Mouse (Mus musculus) midbrain, embryonic 14.5 days (tissue): ENCODE results near the gene Gm9507. TPM values are rescaled to one million over a fixed set of nuclear protein-coding genes. Genes with fewer than 3 reads are reported as not detected.
"Not testable (repeated sequence)": the region's sequence is repeated elsewhere in the genome, so short reads cannot be mapped to it uniquely, and the experiment has no call there.

ENCODE experiments used
- ATAC-seq: fragments of 200-750 bp; cut with Nextera tagmentation; 2 replicates; pipeline ENCODE4 v1.8.0; 2017; ENCODE audit warnings: moderate number of reproducible peaks, moderate library complexity; ENCODE audit not compliant: low FRiP score, low TSS enrichment
- DNase-seq: peaks from one replicate; pipeline ENCODE4 v3.0.0-alpha.2; 2015
- H3K27ac ChIP-seq: fragments of 300-500 bp; sonication (generic); replicated peaks from 2 replicates; pipeline ENCODE4 v1.5.1; 2014; ENCODE audit warnings: mild to moderate bottlenecking, low read depth, low read length, moderate library complexity
- H3K27me3 ChIP-seq: fragments of 300-500 bp; sonication (generic); 2 replicates; pipeline ENCODE4 v1.6.1; 2014; ENCODE audit warnings: low read length, control low read depth, mixed read lengths; ENCODE audit not compliant: control insufficient read depth, insufficient read depth
- H3K36me3 ChIP-seq: fragments of 300-500 bp; sonication (generic); 2 replicates; pipeline ENCODE4 v1.6.1; 2014; ENCODE audit warnings: low read length, control low read depth; ENCODE audit not compliant: control insufficient read depth, insufficient read depth
- H3K4me1 ChIP-seq: fragments of 300-500 bp; sonication (generic); 2 replicates; pipeline ENCODE4 v1.6.1; 2014; ENCODE audit warnings: mild to moderate bottlenecking, antibody characterized with exemption, low read length, control low read depth; ENCODE audit not compliant: control insufficient read depth, insufficient read depth
- H3K4me2 ChIP-seq: fragments of 300-500 bp; sonication (generic); 2 replicates; pipeline ENCODE4 v1.6.1; 2014; ENCODE audit warnings: mild to moderate bottlenecking, low read length, moderate library complexity
- H3K4me3 ChIP-seq: fragments of 300-500 bp; sonication (generic); replicated peaks from 2 replicates; pipeline ENCODE4 v1.5.1; 2014; ENCODE audit warnings: low read depth, low read length
- H3K9ac ChIP-seq: fragments of 300-500 bp; sonication (generic); replicated peaks from 2 replicates; pipeline ENCODE4 v1.6.1; 2014; ENCODE audit warnings: mild to moderate bottlenecking, low read length, moderate library complexity
- H3K9me3 ChIP-seq: fragments of 300-500 bp; sonication (generic); 2 replicates; pipeline ENCODE4 v1.6.1; 2016; ENCODE audit warnings: low read length, control low read depth, mixed read lengths; ENCODE audit not compliant: control insufficient read depth
- WGBS: fragments of 180-500 bp; shearing (Covaris S2); extraction: QIAGEN DNeasy Blood & Tissue Kit; methylation state at CpG from one replicate; pipeline ENCODE4 v1.1.7; 2014; 5-methylcytosine and 5-hydroxymethylcytosine counted together
- polyA plus RNA-seq: library from polyadenylated mRNA; unstranded; fragments of >200 nt; fragmentation: Nextera tagmentation; extraction: Ambion mirVana; gene quantifications from 2 replicates; pipeline ENCODE4 v1.2.1, GENCODE M21; 2014

The Gm9507 gene
- polyA plus RNA-seq, 1 experiment from 2014 or later = not detected

- no peaks in the 10 kb centered on the region for H3K27me3 ChIP-seq
- no peaks in the 10 kb centered on the region for H3K9me3 ChIP-seq
- ATAC-seq (peak; percentile 37; the same call in 1 of the 2 replicates), DNase-seq (no peak)
- WGBS = 97% methylated on average over 4 of the region's 4 CpGs
- H3K9ac ChIP-seq = no peak overlapping the region
- H3K4me3 ChIP-seq = no peak overlapping the region
- no peak overlapping the region for H3K4me2 ChIP-seq
- H3K4me1 ChIP-seq = no peaks in the 10 kb centered on the region
- 0 out of 2 replicates have a peak overlapping the region, but pooled peaks have one; percentile 26 for H3K27ac ChIP-seq
- no peaks in the 10 kb centered on the region for H3K36me3 ChIP-seq
Measured at GRCm38 (mm10) chr10:77818523-77818922, 6.9 kb upstream of the Gm9507 start.

GRCm38 (mm10) chr10:77815514-77815913, 3.9 kb upstream of the Gm9507 start:
- H3K4me1 ChIP-seq = no peaks in the 10 kb centered on the region
- H3K9ac ChIP-seq = no peak overlapping the region
- no peak overlapping the region for H3K27ac ChIP-seq
- DNase-seq (peak; percentile 52), ATAC-seq (no peak)
- H3K9me3 ChIP-seq = no peaks in the 10 kb centered on the region
- no peak overlapping the region for H3K4me2 ChIP-seq
- no peaks in the 10 kb centered on the region for H3K27me3 ChIP-seq
- H3K4me3 ChIP-seq = no peak overlapping the region
- 37% methylated on average over 5 of the region's 5 CpGs for WGBS
- no peaks in the 10 kb centered on the region for H3K36me3 ChIP-seq

GRCm38 (mm10) chr10:77814382-77814781, 2.7 kb upstream of the Gm9507 start, which contains the start of gene Gm2696:
Gene Gm2696 (plus strand): TSS chr10:77814682.
- DNase-seq = no peak
- no peaks in the 10 kb centered on the region for H3K4me1 ChIP-seq
- no peak within 1 kb of the TSS for H3K27ac ChIP-seq
- H3K36me3 ChIP-seq = no peaks in the 10 kb centered on the region
- no peak within 1 kb of the TSS for H3K9ac ChIP-seq
- ATAC-seq = no peak
- H3K4me3 ChIP-seq = no peak within 1 kb of the TSS
- H3K27me3 ChIP-seq = no peaks in the 10 kb centered on the region
- H3K9me3 ChIP-seq = no peaks in the 10 kb centered on the region
- no peak within 1 kb of the TSS for H3K4me2 ChIP-seq
- WGBS = 65% methylated on average over 4 of the region's 4 CpGs

GRCm38 (mm10) chr10:77804095-77804494, 7.5 kb downstream of the Gm9507 start:
- DNase-seq = no peak

GRCm38 (mm10) chr10:77798921-77799508, 12.6 kb downstream of the Gm9507 start, which contains the start of gene Gm19668:
Gene Gm19668 (minus strand): TSS chr10:77799133.
- ATAC-seq (0 out of 2 replicates have a peak, but pooled peaks have one; percentile 17), DNase-seq (no peak)
- H3K9me3 ChIP-seq = no peaks in the 10 kb centered on the region
- no peaks in the 10 kb centered on the region for H3K36me3 ChIP-seq
- H3K4me3 ChIP-seq = no peak within 1 kb of the TSS
- 67% methylated on average over 8 of the region's 8 CpGs for WGBS
- H3K27ac ChIP-seq = peak within 1 kb of the TSS; percentile 37; the same call in 1 of the 2 replicates
- H3K4me1 ChIP-seq = no peaks in the 10 kb centered on the region
- H3K27me3 ChIP-seq = no peaks in the 10 kb centered on the region
- no peak within 1 kb of the TSS for H3K4me2 ChIP-seq
- no peak within 1 kb of the TSS for H3K9ac ChIP-seq

More at GRCm38 (mm10) chr10:77804095-77804494, 7.5 kb downstream of the Gm9507 start:
- Histone ChIP-seq H3K9me3 (no peaks in the 10 kb centered on the region), H3K9ac (no peak overlapping the region), H3K4me3 (no peak overlapping the region), H3K27me3 (no peaks in the 10 kb centered on the region), H3K36me3 (no peaks in the 10 kb centered on the region), H3K4me2 (no peak overlapping the region), H3K27ac (no peak overlapping the region), H3K4me1 (no peaks in the 10 kb centered on the region)
- ATAC-seq = no peak
- WGBS = 86% methylated on average over 3 of the region's 3 CpGs

GRCm38 (mm10) chr10:77798164-77798920, 13.3 kb downstream of the Gm9507 start:
- H3K4me3 ChIP-seq, DNase-seq, H3K9me3 ChIP-seq, H3K9ac ChIP-seq, H3K27me3 ChIP-seq, ATAC-seq, H3K4me2 ChIP-seq, H3K36me3 ChIP-seq, H3K4me1 ChIP-seq: not testable (repeated sequence)
- H3K27ac ChIP-seq = peak overlapping the region; percentile 37; the same call in 1 of the 2 replicates
- 45% methylated on average over 3 of the region's 3 CpGs for WGBS

GRCm38 (mm10) chr10:77797677-77798076, 14.0 kb downstream of the Gm9507 start:
- H3K27ac ChIP-seq = 0 out of 2 replicates have a peak overlapping the region, but pooled peaks have one; percentile 38

GRCm38 (mm10) chr10:77794976-77795375, 16.7 kb downstream of the Gm9507 start, which contains the start of gene Gm9639:
Gene Gm9639 (minus strand): TSS chr10:77795076.
- no peaks in the 10 kb centered on the region for H3K9me3 ChIP-seq
- WGBS = 50% methylated on average over 2 of the region's 2 CpGs
- no peaks in the 10 kb centered on the region for H3K27me3 ChIP-seq
- no peak within 1 kb of the TSS for H3K27ac ChIP-seq
- no peak for ATAC-seq
- no peak within 1 kb of the TSS for H3K4me2 ChIP-seq
- no peak for DNase-seq
- H3K36me3 ChIP-seq = no peaks in the 10 kb centered on the region
- no peak within 1 kb of the TSS for H3K4me3 ChIP-seq
- H3K9ac ChIP-seq = no peak within 1 kb of the TSS
- no peaks in the 10 kb centered on the region for H3K4me1 ChIP-seq

More at GRCm38 (mm10) chr10:77797677-77798076, 14.0 kb downstream of the Gm9507 start:
- H3K36me3 ChIP-seq = no peaks in the 10 kb centered on the region
- WGBS = 19% methylated on average over 3 of the region's 3 CpGs
- DNase-seq (peak; percentile 11), ATAC-seq (no peak)
- no peak overlapping the region for H3K4me3 ChIP-seq
- H3K4me1 ChIP-seq = no peaks in the 10 kb centered on the region
- no peak overlapping the region for H3K9ac ChIP-seq
- no peak overlapping the region for H3K4me2 ChIP-seq
- H3K27me3 ChIP-seq = no peaks in the 10 kb centered on the region
- no peaks in the 10 kb centered on the region for H3K9me3 ChIP-seq
